8 mouse cellular contexts compared by ENCODE assay signal in the genomic region with DNA sequence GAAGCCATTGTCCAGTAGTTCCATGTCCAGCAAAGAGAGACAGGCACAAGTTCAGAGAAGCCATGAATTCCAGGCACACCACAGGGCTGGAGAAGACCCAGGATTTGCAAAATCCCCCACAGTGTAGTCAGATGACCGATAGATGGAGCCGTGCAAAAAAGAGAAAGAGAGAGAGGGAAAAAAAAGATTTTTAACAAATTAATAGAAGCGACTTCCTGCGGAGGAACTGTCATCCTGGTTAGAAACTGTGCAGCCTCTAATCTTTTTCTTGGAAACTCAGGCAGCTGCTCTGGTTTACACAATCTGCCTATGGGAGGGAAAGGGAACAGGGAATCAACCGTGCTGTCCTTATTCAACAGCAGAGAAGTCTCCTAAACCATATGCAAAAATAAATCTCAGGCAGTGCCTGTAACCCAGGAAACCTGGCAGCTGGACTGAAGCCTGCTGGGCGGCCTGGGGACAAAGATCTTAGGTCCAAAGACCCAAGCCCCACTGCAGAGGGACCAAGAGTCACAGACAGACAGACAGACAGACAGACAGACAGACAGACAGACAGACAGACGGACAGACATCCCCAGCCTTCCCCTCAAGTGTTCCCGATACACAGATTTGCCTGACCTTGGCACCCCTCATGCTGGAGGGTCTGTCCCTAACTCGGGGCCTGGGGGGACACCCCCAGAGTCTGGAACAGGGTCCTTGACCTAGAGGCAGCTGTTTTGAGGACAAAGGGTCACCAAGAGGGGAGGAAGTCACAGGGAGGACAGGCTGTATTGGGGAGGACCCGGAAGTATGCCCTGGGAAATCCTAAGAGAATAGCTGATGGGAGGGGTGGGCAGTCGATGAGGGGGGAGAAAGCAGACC. TPM values are rescaled to one million over a fixed set of nuclear protein-coding genes. Genes with fewer than 3 reads are reported as not detected.
DNase-seq lines count a peak whose midpoint lies in the region; ATAC-seq lines count a peak whose summit lies in the region.

No protein-coding gene starts in this region.

- 0 out of 2 replicates have a peak, but pooled peaks have one; percentile 22 for ATAC-seq in liver, embryonic 16.5 days (ENCODE audit: low read depth)

- H3K4me3 ChIP-seq in liver, embryonic 16.5 days (ENCODE audit: low read depth, low read length) = no peak overlapping the region

- no peaks in the 10 kb centered on the region for H3K9me3 ChIP-seq in liver, embryonic 16.5 days (replicated peaks; ENCODE audit: control insufficient read depth, low read length)

- H3K36me3 ChIP-seq in liver, embryonic 16.5 days (ENCODE audit: control insufficient read depth, insufficient read depth) = no peaks in the 10 kb centered on the region

- H3K4me2 ChIP-seq in liver, embryonic 16.5 days (ENCODE audit: low read depth, low read length) = peak overlapping the region; percentile 1

- no peak overlapping the region for H3K9ac ChIP-seq in liver, embryonic 16.5 days (ENCODE audit: low read depth, low read length)

- peak; percentile 81 to 84 for DNase-seq in cerebellum, postnatal 10 days
- DNase-seq in cerebellum, adult 11 months = no peak
- DNase-seq in adipocyte (ENCODE audit: low spot score) = peak; percentile 30
- DNase-seq in frontal cortex, adult 2 months (ENCODE audit: extremely low spot score in 1 of 2, low spot score in 1 of 2) = peak; percentile 69 to 78
- peak; percentile 66 to 77 for DNase-seq in kidney, adult 8-10 months
- DNase-seq in right cerebral cortex, postnatal 36 days (ENCODE audit: low spot score in 2 of 2) = peak; percentile 47 to 72
- no peak for DNase-seq in spleen, postnatal 10 days (ENCODE audit: low spot score in 2 of 2)

- H3K27me3 ChIP-seq in liver, embryonic 16.5 days (ENCODE audit: control insufficient read depth, insufficient read depth, low read depth, low read length) = peaks cover 26% of the 10 kb centered on the region

- peaks cover 6% of the 10 kb centered on the region for H3K4me1 ChIP-seq in liver, embryonic 16.5 days (ENCODE audit: control insufficient read depth, low read depth, low read length)

- WGBS in liver, embryonic 16.5 days (ENCODE audit: insufficient replicate concordance) = 3% methylated on average over 11 of the region's 11 CpGs

- H3K27ac ChIP-seq in liver, embryonic 16.5 days (ENCODE audit: low read length) = peak overlapping the region; percentile 69

RNA-seq across cellular contexts. Expression of gene Camk2n1, which starts 9.1 kb away (rescaled TPM):
- 644 and 776 TPM in 2 replicates for polyA plus RNA-seq in frontal cortex, adult 2 months (2012; rRNA removed)
- 1.5 and 1.6 TPM in 2 replicates for polyA plus RNA-seq in liver, embryonic 16.5 days (2015; fragmentation: Nextera tagmentation; extraction: Ambion mirVana)

RNA-seq across cellular contexts. Expression of gene Mul1, which starts 28.7 kb away (rescaled TPM):
- polyA plus RNA-seq in frontal cortex, adult 2 months (2012; rRNA removed) = 23.9 and 24.7 TPM in 2 replicates
- 8.2 and 10.0 TPM in 2 replicates for polyA plus RNA-seq in liver, embryonic 16.5 days (2015; fragmentation: Nextera tagmentation; extraction: Ambion mirVana)

Comparison
In these comparisons a context has a peak if more than half of its experiments do, and no peak if none do; other contexts are left out.
1. DNase-seq: peak in cerebellum, postnatal 10 days (2 of 2), adipocyte (single experiment), frontal cortex, adult 2 months (2 of 2), kidney, adult 8-10 months (2 of 2) and right cerebral cortex, postnatal 36 days (2 of 2); none in cerebellum, adult 11 months (single experiment) and spleen, postnatal 10 days (0 of 2).
2. RNA of gene Camk2n1, which starts 9.1 kb away (polyA plus RNA-seq): 644 to 776 TPM in frontal cortex, adult 2 months; 1.5 to 1.6 TPM in liver, embryonic 16.5 days; every median in the first group is over 100 times any median in the second.